Mouse (Mus musculus) myocyte (in vitro differentiated cells): ENCODE measurements around the gene Pcdh11x. TPM values are rescaled to one million over a fixed set of nuclear protein-coding genes. Genes with fewer than 3 reads are reported as not detected.

ENCODE experiments used
- H3K27me3 ChIP-seq: one replicate; pipeline ENCODE4 v1.6.1; 2011; ENCODE audit not compliant: control insufficient read depth, insufficient read depth, insufficient read length
- H3K36me3 ChIP-seq: one replicate; pipeline ENCODE4 v1.6.1; 2011; ENCODE audit not compliant: control insufficient read depth, insufficient read depth
- H3K4me2 ChIP-seq: one replicate; pipeline ENCODE4 v1.6.1; 2011; ENCODE audit warnings: low read depth, control low read depth
- H3K4me3 ChIP-seq: one replicate; pipeline ENCODE4 v1.5.1; 2011; ENCODE audit warnings: mild to moderate bottlenecking, control low read depth, moderate library complexity
- H3K79me2 ChIP-seq: one replicate; pipeline ENCODE4 v1.6.1; 2011; ENCODE audit not compliant: control insufficient read depth, insufficient read depth
- H3ac ChIP-seq: one replicate; pipeline ENCODE4 v1.6.1; 2011; ENCODE audit not compliant: control insufficient read depth, insufficient read length
- CEBPB ChIP-seq: IDR thresholded peaks from 2 replicates; pipeline ENCODE4 v1.6.1; 2011; ENCODE audit warnings: mild to moderate bottlenecking, moderate library complexity; ENCODE audit not compliant: poor library complexity, insufficient read depth, severe bottlenecking
- E2F4 ChIP-seq: IDR thresholded peaks from one replicate; pipeline ENCODE4 v1.6.1; 2011; ENCODE audit warnings: mild to moderate bottlenecking, control low read depth, moderate library complexity; ENCODE audit not compliant: insufficient read depth
- MAX ChIP-seq: IDR thresholded peaks from one replicate; pipeline ENCODE4 v1.6.1; 2011; ENCODE audit warnings: low read depth, mild to moderate bottlenecking, control low read depth
- MYOD1 ChIP-seq, 3 experiments: IDR thresholded peaks; one replicate each; pipeline ENCODE4 v1.6.1; 2011; ENCODE audit warnings: control low read depth in 2 of 3, low read depth in 2 of 3, mild to moderate bottlenecking in 2 of 3, moderate library complexity in 1 of 3; ENCODE audit not compliant: insufficient read length in 2 of 3, control insufficient read depth in 1 of 3
- MYOG ChIP-seq, 3 experiments: IDR thresholded peaks; one replicate each; pipeline ENCODE4 v1.6.1; 2011; ENCODE audit warnings: control low read depth in 2 of 3, low read depth in 2 of 3, mild to moderate bottlenecking in 2 of 3; ENCODE audit not compliant: insufficient read length in 2 of 3, control insufficient read depth in 1 of 3, insufficient read depth in 1 of 3
- POLR2A ChIP-seq: IDR thresholded peaks from one replicate; pipeline ENCODE4 v1.6.1; 2011; ENCODE audit warnings: low read depth, mild to moderate bottlenecking, control low read depth, moderate library complexity; ENCODE audit not compliant: insufficient read length
- POLR2AphosphoS2 ChIP-seq: IDR thresholded peaks from one replicate; pipeline ENCODE4 v1.6.1; 2011; ENCODE audit warnings: low read depth, control low read depth; ENCODE audit not compliant: insufficient read length
- REST ChIP-seq: IDR thresholded peaks from one replicate; pipeline ENCODE4 v1.6.1; 2011; ENCODE audit warnings: mild to moderate bottlenecking, control low read depth, moderate library complexity; ENCODE audit not compliant: insufficient read depth, insufficient read length
- SRF ChIP-seq: IDR thresholded peaks from one replicate; pipeline ENCODE4 v1.6.1; 2011; ENCODE audit warnings: low read depth; ENCODE audit not compliant: control insufficient read depth, insufficient read length
- TCF12 ChIP-seq: IDR thresholded peaks from one replicate; pipeline ENCODE4 v1.6.1; 2011; ENCODE audit warnings: mild to moderate bottlenecking, control low read depth; ENCODE audit not compliant: poor library complexity, insufficient read depth, severe bottlenecking
- TCF3 ChIP-seq: IDR thresholded peaks from one replicate; pipeline ENCODE4 v1.6.1; 2011; ENCODE audit warnings: low read depth, control low read depth; ENCODE audit not compliant: insufficient read length
- USF1 ChIP-seq: IDR thresholded peaks from one replicate; pipeline ENCODE4 v1.6.1; 2011; ENCODE audit warnings: low read depth, mild to moderate bottlenecking, control low read depth, moderate library complexity
- polyA plus RNA-seq: library from polyadenylated mRNA; unstranded; fragments of >200 nt; fragmentation: generic; extraction: Trizol; gene quantifications from one replicate; pipeline ENCODE4 v1.2.1, GENCODE M21; 2012; ENCODE audit warnings: missing spikeins

Gene Pcdh11x
- polyA plus RNA-seq: not detected

DNA sequence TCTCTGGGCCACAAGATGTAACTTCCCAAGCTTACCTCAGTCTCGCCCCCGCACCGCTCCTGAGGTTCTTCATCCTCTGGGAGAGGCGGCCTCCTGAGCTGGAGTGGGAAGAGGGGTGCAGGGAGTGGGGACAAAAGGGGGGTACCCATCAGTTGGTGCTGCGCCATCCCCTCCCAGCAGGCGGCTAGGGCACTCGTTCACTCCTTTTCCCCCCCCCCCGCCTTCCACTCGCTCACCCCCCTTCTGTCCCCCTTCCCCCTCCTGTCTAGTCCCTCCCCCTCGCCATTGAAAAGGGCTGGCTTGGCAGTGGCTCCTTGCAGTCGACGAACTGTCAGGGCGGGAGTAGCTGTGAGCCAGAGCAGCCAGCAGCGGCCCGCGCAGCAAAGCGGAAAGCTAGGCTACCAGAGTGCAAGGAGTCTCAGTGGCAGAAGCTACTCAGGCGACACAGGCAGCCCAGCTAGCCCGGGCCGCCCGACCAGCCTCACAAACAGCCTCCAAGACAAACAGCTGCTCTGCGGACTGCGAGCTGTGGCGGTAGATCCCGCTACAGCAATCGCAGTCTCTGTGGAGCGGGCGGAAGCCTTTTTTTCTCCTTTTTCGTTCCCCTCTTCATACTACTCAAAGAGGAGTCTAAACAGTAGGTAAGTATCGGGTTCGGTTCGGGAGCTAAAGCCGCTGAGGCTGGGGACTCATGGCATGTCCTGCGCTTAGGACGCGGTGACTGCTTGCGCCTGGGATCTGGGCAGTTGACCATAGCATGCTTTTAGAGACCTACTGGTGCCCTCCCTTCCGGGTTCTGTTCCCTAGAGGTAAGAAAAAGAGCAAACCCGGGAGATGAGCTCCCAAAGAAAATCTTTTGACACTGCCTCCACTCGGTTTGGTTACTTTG, at the start of gene Pcdh11x:
Gene Pcdh11x, plus strand, starts transcription at position 249 of the 889 bp plus-strand sequence.
- H3K79me2 ChIP-seq: no peaks in the 10 kb centered on the region
- H3K36me3 ChIP-seq: no peaks in the 10 kb centered on the region
- H3K27me3 ChIP-seq: no peaks in the 10 kb centered on the region
- TF ChIP-seq SRF (no peak), USF1 (no peak), MAX (no peak), REST (no peak), E2F4 (no peak), POLR2A (no peak), MYOG (IDR thresholded peaks at IDR 0.05; ENCODE audit: control insufficient read depth in 1 of 3, insufficient read depth in 1 of 3, insufficient read length in 2 of 3, low read depth in 2 of 3) (no peak), POLR2AphosphoS2 (no peak), TCF3 (no peak), CEBPB (no peak), MYOD1 (IDR thresholded peaks at IDR 0.05; ENCODE audit: control insufficient read depth in 1 of 3, insufficient read length in 2 of 3, low read depth in 2 of 3) (no peak), TCF12 (no peak)
- H3ac ChIP-seq: no peak within 1 kb of the TSS
- no peak within 1 kb of the TSS for H3K4me3 ChIP-seq
- no peak within 1 kb of the TSS for H3K4me2 ChIP-seq

DNA sequence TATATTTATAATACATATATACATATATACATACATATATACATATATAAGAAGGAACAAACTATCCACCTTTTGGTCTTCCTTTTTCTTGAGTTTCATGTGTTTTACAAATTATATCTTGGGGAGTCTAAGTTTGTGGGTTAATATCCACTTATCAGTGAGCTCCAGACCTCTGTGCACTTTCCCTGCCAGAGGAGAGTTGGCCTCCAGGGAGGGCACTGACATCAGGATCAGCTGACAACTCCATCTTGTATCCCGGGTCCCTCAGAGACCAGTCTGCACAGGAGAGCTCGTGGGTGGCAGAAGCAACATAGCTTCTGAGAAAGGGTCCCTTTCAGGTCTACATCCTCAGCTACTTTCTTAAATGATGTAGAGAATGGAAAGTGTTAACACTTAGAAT, 30.0 kb upstream of the Pcdh11x start:
- no peaks in the 10 kb centered on the region for H3K36me3 ChIP-seq
- H3K4me3 ChIP-seq: no peak overlapping the region
- H3ac ChIP-seq: no peak overlapping the region
- H3K27me3 ChIP-seq: no peaks in the 10 kb centered on the region
- no peak overlapping the region for H3K4me2 ChIP-seq
- no peaks in the 10 kb centered on the region for H3K79me2 ChIP-seq
- TF ChIP-seq POLR2A: no peak

DNA sequence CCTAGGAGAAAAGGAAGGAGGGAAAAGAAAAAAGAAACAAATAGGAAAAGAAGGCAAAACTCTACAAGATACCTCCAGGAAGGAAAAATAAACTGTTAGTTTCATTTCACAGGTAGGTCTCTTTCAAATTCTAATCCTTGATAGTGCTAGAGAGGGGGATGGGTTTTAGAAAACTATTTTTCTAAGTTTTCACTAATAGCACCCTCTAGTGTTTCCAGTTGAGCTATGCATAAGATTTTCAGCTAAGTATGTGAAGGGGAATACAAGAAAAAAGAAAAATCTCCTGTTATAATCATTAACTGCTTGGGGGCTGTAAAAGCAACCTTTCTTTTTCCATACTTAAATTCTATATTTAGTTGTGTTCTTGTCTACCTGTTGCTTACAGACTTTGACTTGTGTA, 4.5 kb upstream of the Pcdh11x start:
- no peak for TF ChIP-seq REST
- no peak for TF ChIP-seq TCF3
- TF ChIP-seq MYOG (IDR thresholded peaks at IDR 0.05; ENCODE audit: control insufficient read depth in 1 of 3, insufficient read depth in 1 of 3, insufficient read length in 2 of 3, low read depth in 2 of 3): no peak
- TF ChIP-seq MAX: no peak
- TF ChIP-seq USF1: no peak
- no peak for TF ChIP-seq POLR2AphosphoS2
- no peak for TF ChIP-seq TCF12
- no peak for TF ChIP-seq POLR2A
- TF ChIP-seq SRF: no peak
- TF ChIP-seq E2F4: no peak
- no peak for TF ChIP-seq CEBPB
- TF ChIP-seq MYOD1 (IDR thresholded peaks at IDR 0.05; ENCODE audit: control insufficient read depth in 1 of 3, insufficient read length in 2 of 3, low read depth in 2 of 3): no peak
- Histone ChIP-seq H3K36me3 (no peaks in the 10 kb centered on the region), H3ac (no peak overlapping the region), H3K4me2 (no peak overlapping the region), H3K27me3 (no peaks in the 10 kb centered on the region), H3K4me3 (no peak overlapping the region), H3K79me2 (no peaks in the 10 kb centered on the region)

DNA sequence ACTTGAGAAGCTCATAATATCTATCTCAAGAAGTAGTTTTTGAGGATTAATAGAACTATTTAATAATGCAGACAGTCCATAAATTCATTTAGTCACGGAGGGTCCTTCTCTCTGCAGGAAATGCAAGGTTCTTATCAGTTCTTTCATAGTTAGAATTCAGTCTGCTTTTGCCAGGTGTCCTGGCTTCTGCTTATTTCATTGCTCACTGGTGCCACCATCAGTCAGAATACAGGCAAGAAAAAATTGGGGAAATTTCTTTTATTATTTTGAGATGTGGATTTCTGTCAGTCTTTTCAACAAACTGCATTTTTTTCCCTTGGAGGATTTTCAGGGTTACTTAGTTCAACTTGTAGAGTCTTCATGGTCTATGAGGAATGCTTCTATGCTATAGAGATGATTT, 2.6 kb upstream of the Pcdh11x start:
- TF ChIP-seq MAX (no peak), USF1 (no peak), MYOD1 (IDR thresholded peaks at IDR 0.05; ENCODE audit: control insufficient read depth in 1 of 3, insufficient read length in 2 of 3, low read depth in 2 of 3) (no peak), TCF3 (no peak), POLR2AphosphoS2 (no peak), MYOG (IDR thresholded peaks at IDR 0.05; ENCODE audit: control insufficient read depth in 1 of 3, insufficient read depth in 1 of 3, insufficient read length in 2 of 3, low read depth in 2 of 3) (no peak), POLR2A (no peak), TCF12 (no peak), CEBPB (no peak), REST (no peak), E2F4 (no peak), SRF (no peak)
- no peaks in the 10 kb centered on the region for H3K36me3 ChIP-seq
- H3K79me2 ChIP-seq: no peaks in the 10 kb centered on the region
- H3K4me3 ChIP-seq: no peak overlapping the region
- H3ac ChIP-seq: no peak overlapping the region
- no peaks in the 10 kb centered on the region for H3K27me3 ChIP-seq
- no peak overlapping the region for H3K4me2 ChIP-seq

DNA sequence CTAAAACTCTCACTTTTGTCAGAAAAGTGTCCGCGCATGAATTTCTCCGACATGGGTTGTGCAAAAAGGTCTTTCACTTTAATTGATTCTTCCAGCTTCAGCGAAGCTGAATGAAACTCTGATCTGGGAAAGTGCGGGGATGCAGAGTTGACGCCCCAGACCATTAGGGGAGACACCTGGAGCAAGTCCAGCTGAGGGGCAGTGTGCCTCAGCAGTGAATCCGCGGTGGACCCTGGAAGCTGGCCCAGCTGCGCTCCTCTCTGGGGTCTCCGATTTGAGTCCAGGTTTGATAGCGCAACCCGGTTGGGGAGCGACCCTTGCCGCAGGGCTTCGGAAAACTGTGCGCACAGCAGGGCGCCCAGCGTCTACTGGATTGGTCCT, 831 bp downstream of the Pcdh11x start:
- Histone ChIP-seq H3K27me3 (no peaks in the 10 kb centered on the region), H3K4me3 (no peak overlapping the region), H3K36me3 (no peaks in the 10 kb centered on the region), H3ac (no peak overlapping the region), H3K79me2 (no peaks in the 10 kb centered on the region), H3K4me2 (no peak overlapping the region)
- TF ChIP-seq TCF12: no peak
- no peak for TF ChIP-seq TCF3
- TF ChIP-seq E2F4: no peak
- no peak for TF ChIP-seq MYOD1 (IDR thresholded peaks at IDR 0.05; ENCODE audit: control insufficient read depth in 1 of 3, insufficient read length in 2 of 3, low read depth in 2 of 3)
- TF ChIP-seq POLR2A: no peak
- TF ChIP-seq CEBPB: no peak
- no peak for TF ChIP-seq REST
- TF ChIP-seq MAX: no peak
- TF ChIP-seq SRF: no peak
- no peak for TF ChIP-seq MYOG (IDR thresholded peaks at IDR 0.05; ENCODE audit: control insufficient read depth in 1 of 3, insufficient read depth in 1 of 3, insufficient read length in 2 of 3, low read depth in 2 of 3)
- no peak for TF ChIP-seq POLR2AphosphoS2
- TF ChIP-seq USF1: no peak
